Mouse (Mus musculus) neural tube, embryonic 13.5 days (tissue): ENCODE measurements around the gene Cenpa. TPM values are rescaled to one million over a fixed set of nuclear protein-coding genes. Genes with fewer than 3 reads are reported as not detected.
"Not testable (repeated sequence)": the region's sequence is repeated elsewhere in the genome, so short reads cannot be mapped to it uniquely, and the experiment has no call there.

Source experiments
- ATAC-seq: fragments of 200-750 bp; cut with Nextera tagmentation; 2 replicates; pipeline ENCODE4 v1.8.0; 2017; ENCODE audit warnings: low read depth, mild to moderate bottlenecking, moderate TSS enrichment, moderate library complexity
- H3K27ac ChIP-seq: fragments of 300-500 bp; sonication (generic); replicated peaks from 2 replicates; pipeline ENCODE4 v1.5.1; 2015; ENCODE audit warnings: moderate library complexity, mild to moderate bottlenecking, inconsistent platforms
- H3K27me3 ChIP-seq: fragments of 300-500 bp; sonication (generic); 2 replicates; pipeline ENCODE4 v1.6.1; 2015; ENCODE audit warnings: mild to moderate bottlenecking, inconsistent platforms
- H3K36me3 ChIP-seq: fragments of 300-500 bp; sonication (generic); 2 replicates; pipeline ENCODE4 v1.6.1; 2015; ENCODE audit warnings: mild to moderate bottlenecking, inconsistent platforms
- H3K4me1 ChIP-seq: fragments of 300-500 bp; sonication (generic); replicated peaks from 2 replicates; pipeline ENCODE4 v1.6.1; 2015; ENCODE audit warnings: inconsistent platforms
- H3K4me2 ChIP-seq: fragments of 300-500 bp; sonication (generic); 2 replicates; pipeline ENCODE4 v1.6.1; 2015; ENCODE audit warnings: inconsistent platforms, mild to moderate bottlenecking, moderate library complexity
- H3K4me3 ChIP-seq: fragments of 300-500 bp; sonication (generic); 2 replicates; pipeline ENCODE4 v1.5.1; 2015; ENCODE audit warnings: mild to moderate bottlenecking, inconsistent platforms
- H3K9ac ChIP-seq: fragments of 300-500 bp; sonication (generic); 2 replicates; pipeline ENCODE4 v1.6.1; 2015; ENCODE audit warnings: moderate library complexity, mild to moderate bottlenecking, inconsistent platforms
- H3K9me3 ChIP-seq: fragments of 300-500 bp; sonication (generic); 2 replicates; pipeline ENCODE4 v1.6.1; 2016; ENCODE audit warnings: inconsistent platforms
- WGBS: fragments of 180-500 bp; shearing (Covaris S2); methylation state at CpG from one replicate; pipeline ENCODE4 v1.1.7; 2015; 5-methylcytosine and 5-hydroxymethylcytosine counted together
- polyA plus RNA-seq: library from polyadenylated mRNA; unstranded; fragments of >200 nt; fragmentation: Nextera tagmentation; extraction: Ambion mirVana; gene quantifications from 2 replicates; pipeline ENCODE4 v1.2.1, GENCODE M21; 2015

Gene Cenpa
- polyA plus RNA-seq, 1 experiment from 2014 or later, result 60.2 TPM

DNA sequence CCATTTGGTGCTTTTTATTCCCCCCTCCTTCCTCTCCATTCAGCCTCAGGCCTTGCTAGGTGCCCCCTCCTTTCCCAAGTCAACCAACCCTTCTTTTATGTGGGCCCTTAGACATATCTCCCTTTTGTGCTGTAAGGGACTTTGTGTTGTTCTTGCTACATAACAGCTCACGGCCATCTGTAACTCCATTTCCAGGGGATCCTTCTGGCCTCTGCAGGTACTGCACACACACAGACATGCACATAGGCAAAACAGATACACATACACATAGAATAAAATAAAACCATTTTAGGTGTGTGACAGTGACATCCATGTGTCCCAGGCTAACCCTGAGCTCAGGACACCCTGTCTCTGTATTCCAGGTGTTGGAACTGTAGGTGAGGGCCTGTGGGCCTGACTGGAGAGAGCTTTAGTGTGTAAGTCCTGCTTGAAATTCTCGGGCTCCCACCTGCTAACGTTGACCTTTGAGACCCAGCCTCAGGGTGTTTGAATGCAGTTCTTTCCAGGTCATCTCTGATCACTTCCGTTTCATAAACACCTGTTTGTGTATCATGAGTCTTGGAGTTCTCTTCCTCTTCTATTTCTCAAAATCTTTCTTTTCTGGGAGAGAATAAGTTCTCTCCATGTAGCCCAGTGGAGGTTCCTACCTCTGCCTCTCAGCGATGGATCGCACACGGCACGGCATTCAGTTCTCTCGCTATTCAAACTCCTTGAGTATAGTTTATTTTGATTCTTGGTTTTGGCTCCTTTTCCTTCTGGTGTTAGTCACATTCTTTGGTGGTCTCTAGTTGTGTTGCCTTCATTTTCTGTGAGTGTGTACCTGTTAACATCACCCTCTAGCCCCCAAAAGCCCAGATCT is 2.3 kb downstream of the Cenpa start:
- no peaks in the 10 kb centered on the region for H3K27me3 ChIP-seq
- H3K27ac ChIP-seq, result no peak overlapping the region
- H3K4me3 ChIP-seq, result no peak overlapping the region
- H3K36me3 ChIP-seq, result peaks cover 4% of the 10 kb centered on the region
- WGBS, result 93% methylated on average over 9 of the region's 9 CpGs
- H3K9me3 ChIP-seq, result no peaks in the 10 kb centered on the region
- 0 out of 2 replicates have a peak overlapping the region, but pooled peaks have one; percentile 26 for H3K9ac ChIP-seq
- no peak for ATAC-seq
- peak overlapping the region; percentile 88; the same call in 1 of the 2 replicates for H3K4me2 ChIP-seq
- H3K4me1 ChIP-seq, result peaks cover 18% of the 10 kb centered on the region

- no peaks in the 10 kb centered on the region for H3K9me3 ChIP-seq
- no peak overlapping the region for H3K9ac ChIP-seq
- 92% methylated on average over 3 of the region's 3 CpGs for WGBS
- peaks cover 18% of the 10 kb centered on the region for H3K4me1 ChIP-seq
- peaks cover 4% of the 10 kb centered on the region for H3K36me3 ChIP-seq
- H3K4me3 ChIP-seq, result no peak overlapping the region
- no peak for ATAC-seq
- H3K4me2 ChIP-seq, result no peak overlapping the region
- H3K27ac ChIP-seq, result no peak overlapping the region
- H3K27me3 ChIP-seq, result no peaks in the 10 kb centered on the region
Observed at GRCm38 (mm10) chr5:30669496-30669830, 2.9 kb downstream of the Cenpa start.

DNA sequence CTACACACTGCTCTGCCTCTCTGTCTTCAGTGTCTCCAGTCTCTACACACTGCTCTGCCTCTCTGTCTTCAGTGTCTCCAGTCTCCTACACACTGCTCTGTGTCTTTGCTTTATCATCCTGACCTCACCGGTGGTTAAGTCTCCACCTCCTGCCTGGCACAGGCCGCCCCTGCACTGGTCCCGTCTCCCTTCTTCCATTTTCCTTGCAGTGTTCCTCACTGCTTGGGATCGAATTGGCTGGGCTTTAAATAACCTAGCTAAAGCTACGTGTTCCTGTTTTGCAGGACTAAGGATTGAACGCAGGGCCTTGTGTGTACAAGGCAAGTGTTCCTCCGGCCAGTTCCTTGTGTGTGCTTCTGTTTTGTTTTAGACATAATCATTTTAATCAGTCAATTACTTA is 3.5 kb downstream of the Cenpa start:
- H3K27ac ChIP-seq, result no peak overlapping the region
- no peak overlapping the region for H3K4me2 ChIP-seq
- no peaks in the 10 kb centered on the region for H3K27me3 ChIP-seq
- no peak overlapping the region for H3K9ac ChIP-seq
- H3K4me3 ChIP-seq, result no peak overlapping the region
- peaks cover 18% of the 10 kb centered on the region for H3K4me1 ChIP-seq
- H3K36me3 ChIP-seq, result peaks cover 4% of the 10 kb centered on the region
- no peak for ATAC-seq
- 94% methylated on average over 7 of the region's 7 CpGs for WGBS
- H3K9me3 ChIP-seq, result no peaks in the 10 kb centered on the region

GRCm38 (mm10) chr5:30674001-30674400 is 7.4 kb downstream of the Cenpa start:
- Histone ChIP-seq H3K4me1 (no peaks in the 10 kb centered on the region), H3K36me3 (peaks cover 4% of the 10 kb centered on the region), H3K9me3 (no peaks in the 10 kb centered on the region), H3K4me3 (no peak overlapping the region), H3K9ac (no peak overlapping the region), H3K4me2 (no peak overlapping the region), H3K27ac (no peak overlapping the region), H3K27me3 (no peaks in the 10 kb centered on the region)
- WGBS, result 84% methylated on average over 7 of the region's 7 CpGs
- no peak for ATAC-seq

- Histone ChIP-seq H3K4me2 (no peak overlapping the region), H3K9me3 (no peaks in the 10 kb centered on the region), H3K9ac (no peak overlapping the region), H3K4me1 (no peaks in the 10 kb centered on the region), H3K4me3 (no peak overlapping the region), H3K27ac (no peak overlapping the region), H3K27me3 (no peaks in the 10 kb centered on the region), H3K36me3 (peaks cover 4% of the 10 kb centered on the region)
- ATAC-seq, result no peak
- WGBS, result 83% methylated on average over 7 of the region's 7 CpGs
Observed at GRCm38 (mm10) chr5:30676800-30677199, 10.2 kb downstream of the Cenpa start.

DNA sequence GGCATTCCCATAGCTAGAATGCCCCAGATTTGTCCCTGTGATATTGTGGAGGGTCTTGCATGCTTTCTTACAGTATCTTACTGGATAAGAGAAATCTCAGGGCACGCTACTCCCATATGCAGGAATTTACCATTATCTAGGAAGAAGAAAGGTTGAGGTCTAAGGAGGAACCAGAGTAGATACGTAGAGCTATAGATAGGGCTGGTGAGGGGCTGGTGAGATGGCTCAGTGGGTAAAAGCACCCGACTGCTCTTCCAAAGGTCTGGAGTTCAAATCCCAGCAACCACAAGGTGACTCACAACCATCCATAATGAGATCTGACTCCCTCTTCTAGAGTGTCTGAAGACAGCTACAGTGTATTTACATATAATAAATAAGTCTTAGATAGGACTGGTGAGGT is 11.5 kb downstream of the Cenpa start:
- H3K36me3 ChIP-seq, H3K4me2 ChIP-seq, H3K27ac ChIP-seq, H3K9ac ChIP-seq, H3K27me3 ChIP-seq, H3K4me1 ChIP-seq, H3K4me3 ChIP-seq, ATAC-seq, H3K9me3 ChIP-seq: not testable (repeated sequence)
- 97% methylated on average over 3 of the region's 3 CpGs for WGBS

- 95% methylated on average over 4 of the region's 4 CpGs for WGBS
- H3K27me3 ChIP-seq, result no peaks in the 10 kb centered on the region
Observed at GRCm38 (mm10) chr5:30678722-30679296, 12.2 kb downstream of the Cenpa start.

GRCm38 (mm10) chr5:30679593-30679992 is 13.0 kb downstream of the Cenpa start:
- no peaks in the 10 kb centered on the region for H3K9me3 ChIP-seq
- H3K9ac ChIP-seq, result no peak overlapping the region
- WGBS, result 83% methylated on average over 5 of the region's 5 CpGs
- no peak overlapping the region for H3K27ac ChIP-seq
- H3K36me3 ChIP-seq, result no peaks in the 10 kb centered on the region
- H3K4me1 ChIP-seq, result no peaks in the 10 kb centered on the region
- no peak overlapping the region for H3K4me3 ChIP-seq
- H3K27me3 ChIP-seq, result no peaks in the 10 kb centered on the region
- H3K4me2 ChIP-seq, result no peak overlapping the region
- no peak for ATAC-seq

More at GRCm38 (mm10) chr5:30678722-30679296, 12.2 kb downstream of the Cenpa start:
- Histone ChIP-seq H3K36me3 (no peaks in the 10 kb centered on the region), H3K4me1 (no peaks in the 10 kb centered on the region), H3K9me3 (no peaks in the 10 kb centered on the region), H3K4me2 (no peak overlapping the region), H3K4me3 (no peak overlapping the region), H3K9ac (no peak overlapping the region), H3K27ac (no peak overlapping the region)
- no peak for ATAC-seq

GRCm38 (mm10) chr5:30681970-30682369 is 15.4 kb downstream of the Cenpa start:
- Histone ChIP-seq H3K36me3 (no peaks in the 10 kb centered on the region), H3K4me2 (no peak overlapping the region), H3K4me1 (no peaks in the 10 kb centered on the region), H3K9ac (no peak overlapping the region), H3K4me3 (no peak overlapping the region), H3K9me3 (no peaks in the 10 kb centered on the region), H3K27me3 (no peaks in the 10 kb centered on the region), H3K27ac (no peak overlapping the region)
- no peak for ATAC-seq
- WGBS, result 87% methylated on average over 5 of the region's 5 CpGs

DNA sequence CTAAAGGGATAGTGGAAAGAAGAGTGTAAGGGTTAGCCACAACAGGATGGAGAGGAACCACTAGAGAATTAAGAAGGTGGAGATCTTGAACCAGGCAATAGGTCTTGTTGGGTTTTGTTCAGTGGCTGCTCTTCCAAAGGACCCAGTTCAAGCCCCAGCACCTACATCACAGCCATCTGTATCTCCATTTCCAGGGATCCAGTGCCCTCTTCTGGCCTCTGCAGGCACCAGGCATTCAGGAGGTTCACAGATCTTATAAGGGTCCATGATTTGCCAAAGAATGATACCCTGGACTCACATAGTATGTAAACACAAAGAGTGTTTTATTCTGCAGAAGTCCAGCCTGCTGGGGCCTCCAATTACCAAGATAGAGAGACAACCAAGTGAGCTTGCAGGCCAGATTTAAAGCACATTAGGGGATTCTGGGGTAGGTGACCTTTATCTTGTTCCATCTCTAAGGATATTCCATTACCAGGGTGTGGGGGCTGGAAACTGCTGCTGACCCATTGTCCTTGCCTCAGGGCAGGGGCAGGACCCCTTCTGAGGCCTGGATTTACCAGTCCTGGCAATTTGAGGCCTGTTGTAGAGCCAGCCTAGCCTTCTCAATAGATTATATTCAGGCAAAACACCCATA is 16.5 kb downstream of the Cenpa start:
- Histone ChIP-seq H3K9ac (no peak overlapping the region), H3K27ac (no peak overlapping the region), H3K9me3 (no peaks in the 10 kb centered on the region), H3K36me3 (no peaks in the 10 kb centered on the region), H3K27me3 (no peaks in the 10 kb centered on the region), H3K4me3 (no peak overlapping the region), H3K4me1 (no peaks in the 10 kb centered on the region), H3K4me2 (no peak overlapping the region)
- ATAC-seq, result no peak

DNA sequence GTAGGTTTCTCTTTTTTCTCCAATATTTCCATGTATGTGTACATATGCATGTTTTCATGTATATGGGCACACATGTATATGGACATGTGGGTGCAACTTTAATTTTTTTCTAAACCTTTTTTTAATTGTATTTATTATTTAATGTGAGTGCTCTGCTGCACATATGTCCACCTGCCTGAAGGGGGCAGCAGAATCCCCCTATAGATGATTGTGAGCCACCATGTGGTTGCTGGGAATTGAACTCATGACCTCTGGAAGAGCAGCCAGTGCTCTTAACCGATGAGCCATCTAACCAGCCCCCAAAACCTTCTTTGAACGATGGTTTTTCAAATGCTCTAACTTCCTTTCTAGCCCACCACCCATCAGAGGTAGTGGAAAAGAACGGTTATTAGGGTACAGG is 17.4 kb downstream of the Cenpa start:
- Histone ChIP-seq H3K27ac (no peak overlapping the region), H3K9me3 (no peaks in the 10 kb centered on the region), H3K4me3 (no peak overlapping the region), H3K27me3 (no peaks in the 10 kb centered on the region), H3K4me2 (no peak overlapping the region), H3K4me1 (no peaks in the 10 kb centered on the region), H3K9ac (no peak overlapping the region), H3K36me3 (no peaks in the 10 kb centered on the region)
- WGBS, result 86% methylated on average over 3 of the region's 3 CpGs
- no peak for ATAC-seq

- Histone ChIP-seq H3K4me1 (no peaks in the 10 kb centered on the region), H3K27ac (no peak overlapping the region), H3K9ac (no peak overlapping the region), H3K4me3 (no peak overlapping the region), H3K27me3 (no peaks in the 10 kb centered on the region), H3K36me3 (no peaks in the 10 kb centered on the region), H3K9me3 (no peaks in the 10 kb centered on the region), H3K4me2 (no peak overlapping the region)
- no peak for ATAC-seq
- 73% methylated on average over 3 of the region's 3 CpGs for WGBS
Observed at GRCm38 (mm10) chr5:30686781-30687180, 20.2 kb downstream of the Cenpa start.
